Mouse (Mus musculus) monocyte, adult 59 days (primary cell): ENCODE measurements around the gene Nbea. TPM values are rescaled to one million over a fixed set of nuclear protein-coding genes. Genes with fewer than 3 reads are reported as not detected.

Experiments used
- total RNA-seq, 2 experiments: library from RNA; stranded (reverse); gene quantifications; one replicate each; pipeline ENCODE4 v1.2.4; 2023

The Nbea gene
- under 1 TPM; 0.49 to 0.58 TPM for total RNA-seq

GRCm38 (mm10) chr3:56183159-56184133 is at the start of gene Nbea:
TSS of gene Nbea (minus strand) at chr3:56183701.

GRCm38 (mm10) chr3:55782056-55782687 is 401.3 kb downstream of the Nbea start, which contains the start of gene Mab21l1:
TSS of gene Mab21l1 (plus strand) at chr3:55782510.

